Mouse (Mus musculus): ENCODE results near the gene Mroh2a.
"Not testable (repeated sequence)": the region's sequence is repeated elsewhere in the genome, so short reads cannot be mapped to it uniquely, and the experiment has no call there.

- not testable (repeated sequence) for TF ChIP-seq CTCF, POLR2A (IDR thresholded peaks at IDR 0.05; ENCODE audit: extremely low read depth, insufficient read depth, low read length)
These were observed 3.7 kb upstream of the Mroh2a start for GRCm38 (mm10) chr1:88223011-88223515.

Data from cortical plate, adult 2 months (tissue).